Mouse (Mus musculus) C2C12 (cell line): ENCODE data around the gene Cyb561d2.

ENCODE experiments used
- CEBPB ChIP-seq: IDR thresholded peaks from one replicate; pipeline ENCODE4 v1.6.1; 2011; ENCODE audit warnings: low read depth, mild to moderate bottlenecking, control low read depth, moderate library complexity
- CTCF ChIP-seq: IDR thresholded peaks from one replicate; pipeline ENCODE4 v1.5.1; 2011; ENCODE audit not compliant: control insufficient read depth, insufficient read depth, insufficient read length
- FOSL1 ChIP-seq: IDR thresholded peaks from one replicate; pipeline ENCODE4 v1.8.0; 2011; ENCODE audit warnings: mild to moderate bottlenecking, low read length; ENCODE audit not compliant: poor library complexity, insufficient read depth, severe bottlenecking
- MAX ChIP-seq: IDR thresholded peaks from one replicate; pipeline ENCODE4 v1.6.1; 2011; ENCODE audit warnings: mild to moderate bottlenecking, control low read depth
- MYOD1 ChIP-seq: IDR thresholded peaks from one replicate; pipeline ENCODE4 v1.6.1; 2011; ENCODE audit warnings: low read depth; ENCODE audit not compliant: control insufficient read depth, insufficient read length
- USF1 ChIP-seq: IDR thresholded peaks from one replicate; pipeline ENCODE4 v1.6.1; 2011; ENCODE audit warnings: low read depth, mild to moderate bottlenecking, control low read depth, moderate library complexity

DNA sequence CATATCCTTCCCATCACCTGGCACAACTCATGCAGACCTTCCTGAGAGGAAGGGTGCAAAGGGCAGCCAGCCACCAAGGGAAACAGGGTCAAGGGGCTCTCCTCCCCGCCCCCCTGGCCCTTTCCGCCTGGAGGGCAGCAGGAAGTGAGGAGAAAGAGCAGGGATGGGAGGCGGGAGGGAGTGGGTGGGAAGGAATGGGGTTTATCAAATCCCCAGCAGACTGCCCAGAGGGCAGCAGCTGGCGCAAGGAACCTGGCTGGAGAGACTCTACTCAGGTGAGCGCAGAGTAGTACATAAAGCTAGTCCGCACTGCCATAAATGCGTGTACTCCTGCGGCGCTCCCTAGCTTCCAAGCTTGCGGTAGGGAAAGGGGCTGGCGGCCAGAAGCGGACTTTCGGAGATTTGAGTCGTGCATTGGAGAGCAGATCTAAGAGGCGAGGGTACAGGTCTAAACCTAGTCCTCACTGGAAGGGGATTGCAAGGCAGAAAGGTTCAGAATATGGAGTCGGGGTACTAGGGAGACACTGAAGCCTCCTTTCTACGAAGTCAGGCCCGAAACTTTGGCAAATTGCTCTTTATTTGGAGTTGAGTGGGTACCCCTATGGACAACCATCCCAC lies 25.8 kb upstream of the Cyb561d2 start, which contains the start of gene Hyal2:
- TF ChIP-seq CTCF, result no peak
- no peak for TF ChIP-seq FOSL1
- no peak for TF ChIP-seq MYOD1
- TF ChIP-seq USF1, result no peak
- no peak for TF ChIP-seq MAX
- TF ChIP-seq CEBPB, result no peak
